Mouse (Mus musculus) myocyte (in vitro differentiated cells): ENCODE results near the gene Irf3.

ENCODE experiments used
- CEBPB ChIP-seq: IDR thresholded peaks from 2 replicates; pipeline ENCODE4 v1.6.1; 2011; ENCODE audit warnings: mild to moderate bottlenecking, moderate library complexity; ENCODE audit not compliant: poor library complexity, insufficient read depth, severe bottlenecking
- E2F4 ChIP-seq: IDR thresholded peaks from one replicate; pipeline ENCODE4 v1.6.1; 2011; ENCODE audit warnings: mild to moderate bottlenecking, control low read depth, moderate library complexity; ENCODE audit not compliant: insufficient read depth
- MAX ChIP-seq: IDR thresholded peaks from one replicate; pipeline ENCODE4 v1.6.1; 2011; ENCODE audit warnings: low read depth, mild to moderate bottlenecking, control low read depth
- MYOD1 ChIP-seq, 3 experiments: IDR thresholded peaks; one replicate each; pipeline ENCODE4 v1.6.1; 2011; ENCODE audit warnings: control low read depth in 2 of 3, low read depth in 2 of 3, mild to moderate bottlenecking in 2 of 3, moderate library complexity in 1 of 3; ENCODE audit not compliant: insufficient read length in 2 of 3, control insufficient read depth in 1 of 3
- POLR2A ChIP-seq: IDR thresholded peaks from one replicate; pipeline ENCODE4 v1.6.1; 2011; ENCODE audit warnings: low read depth, mild to moderate bottlenecking, control low read depth, moderate library complexity; ENCODE audit not compliant: insufficient read length
- POLR2AphosphoS2 ChIP-seq: IDR thresholded peaks from one replicate; pipeline ENCODE4 v1.6.1; 2011; ENCODE audit warnings: low read depth, control low read depth; ENCODE audit not compliant: insufficient read length
- TCF12 ChIP-seq: IDR thresholded peaks from one replicate; pipeline ENCODE4 v1.6.1; 2011; ENCODE audit warnings: mild to moderate bottlenecking, control low read depth; ENCODE audit not compliant: poor library complexity, insufficient read depth, severe bottlenecking
- TCF3 ChIP-seq: IDR thresholded peaks from one replicate; pipeline ENCODE4 v1.6.1; 2011; ENCODE audit warnings: low read depth, control low read depth; ENCODE audit not compliant: insufficient read length
- USF1 ChIP-seq: IDR thresholded peaks from one replicate; pipeline ENCODE4 v1.6.1; 2011; ENCODE audit warnings: low read depth, mild to moderate bottlenecking, control low read depth, moderate library complexity

GRCm38 (mm10) chr7:44966638-44967037 lies 30.8 kb upstream of the Irf3 start:
- TF ChIP-seq POLR2A: no peak
- TF ChIP-seq MAX: no peak
- TF ChIP-seq USF1: no peak
- no peak for TF ChIP-seq TCF12
- TF ChIP-seq POLR2AphosphoS2: no peak
- no peak for TF ChIP-seq E2F4
- no peak for TF ChIP-seq TCF3
- TF ChIP-seq CEBPB: no peak
- TF ChIP-seq MYOD1 (IDR thresholded peaks at IDR 0.05; ENCODE audit: control insufficient read depth in 1 of 3, insufficient read length in 2 of 3, low read depth in 2 of 3): no peak
